Mouse (Mus musculus) testis, adult 10 weeks (tissue): ENCODE results near the gene Bace2. TPM values are rescaled to one million over a fixed set of nuclear protein-coding genes. Genes with fewer than 3 reads are reported as not detected.

Experiments used
- polyA plus RNA-seq: library from polyadenylated mRNA; stranded (reverse); fragments of 350-450 nt; fragmentation: Illumina TruSeq; extraction: RNeasy Lipid Tissue Mini Kit (QIAGEN cat#74804); gene quantifications from one replicate; pipeline ENCODE4 v1.2.3, GENCODE M21; 2014; ENCODE audit warnings: low read depth, low replicate concordance

Bace2 gene
- 1.1 TPM for polyA plus RNA-seq

DNA sequence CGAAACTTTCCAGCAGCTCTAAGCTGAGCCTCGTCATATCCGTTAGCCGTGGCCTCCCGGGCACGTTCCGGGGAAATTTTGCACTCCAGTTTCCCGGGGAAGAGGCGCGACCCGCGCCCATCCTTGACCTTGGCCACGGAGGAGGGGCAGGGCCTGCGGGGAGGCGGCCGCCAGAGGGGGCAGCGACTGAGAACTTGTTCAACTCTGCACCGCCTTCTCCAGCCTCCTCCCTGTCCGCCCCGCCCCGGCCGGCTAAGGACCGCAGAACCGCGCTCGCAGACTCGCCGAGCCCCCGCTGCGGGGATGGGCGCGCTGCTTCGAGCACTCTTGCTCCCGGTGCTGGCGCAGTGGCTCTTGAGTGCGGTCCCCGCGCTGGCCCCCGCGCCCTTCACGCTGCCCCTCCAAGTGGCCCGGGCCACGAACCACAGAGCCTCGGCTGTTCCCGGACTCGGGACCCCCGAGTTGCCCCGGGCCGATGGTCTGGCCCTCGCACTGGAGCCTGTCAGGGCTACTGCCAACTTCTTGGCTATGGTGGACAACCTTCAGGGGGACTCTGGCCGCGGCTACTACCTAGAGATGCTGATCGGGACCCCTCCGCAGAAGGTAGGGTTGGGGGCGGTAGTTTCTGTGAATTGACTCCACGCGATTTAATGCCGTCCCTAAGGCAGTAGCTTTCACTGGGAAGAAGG lies at the start of gene Bace2:
Gene Bace2 (plus strand): TSS at position 244 of the 689 bp plus-strand sequence.

DNA sequence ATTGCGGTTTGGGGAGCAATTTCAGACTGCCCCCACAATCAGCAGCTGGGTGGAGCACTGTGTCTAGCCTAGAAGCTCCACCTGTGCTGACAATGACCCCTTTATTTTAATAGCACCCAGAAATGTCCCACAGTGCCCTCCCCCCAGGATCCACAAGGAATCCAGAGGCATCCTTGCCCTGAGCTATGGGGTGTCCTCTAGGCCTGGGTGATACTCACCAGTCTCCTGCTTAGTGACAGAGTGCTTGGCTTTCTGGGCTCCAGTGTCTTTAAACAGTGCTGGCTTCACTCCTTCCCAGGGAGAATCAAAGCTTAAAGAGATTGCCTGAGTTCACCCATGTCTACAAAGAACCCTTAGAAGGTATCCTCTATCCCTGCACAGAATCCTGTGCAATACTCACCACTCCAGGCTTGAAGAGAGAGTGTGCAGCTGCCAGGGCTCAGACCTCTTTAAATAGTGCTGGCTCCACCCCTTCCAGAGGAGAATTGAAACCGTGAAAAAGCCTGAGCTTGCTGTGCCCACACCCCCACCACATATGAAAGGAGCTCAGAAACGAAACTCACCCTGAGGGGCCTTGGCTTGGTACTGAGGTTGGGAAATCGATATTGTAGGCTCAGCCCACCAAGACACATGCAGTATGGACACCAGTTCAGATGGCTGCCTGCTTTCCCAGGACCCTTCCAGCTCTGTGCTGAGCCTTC lies 106.1 kb downstream of the Bace2 start, which contains the start of gene Mx1:
Gene Mx1 (minus strand): TSS at position 427 of the 701 bp plus-strand sequence.

Other genes with a start within 250 kb of the Bace2 start
- gene Dscam, start 186.0 kb upstream of the Bace2 start, polyA plus RNA-seq = 0.57 TPM
- gene Mx1, start 106.2 kb downstream of the Bace2 start, polyA plus RNA-seq = 3.4 TPM
- 63.6 TPM for gene Fam3b, start 158.1 kb downstream of the Bace2 start, polyA plus RNA-seq